Comparison of ENCODE assay signal across 20 mouse cellular contexts in genomic region chr13:45851156-45851555, GRCm38 (mm10).
"Had no signal": no experiment of that assay in that cellular context is flagged by ENCODE, and none has a peak within 500 bp of the region (broad histone marks: within the 10 kb centered on the region; RNA-seq: fewer than 3 reads in every experiment).

No protein-coding gene starts in this region.

- H3K4me3 ChIP-seq: intestine, embryonic 15.5 days; left cerebral cortex, adult 2 months; liver, embryonic 15.5 days; megakaryocyte, embryonic 14.5 days; midbrain, embryonic 10.5 days; neural tube, embryonic 12.5 days; neural tube, embryonic 15.5 days had no signal

- ATAC-seq: intestine, embryonic 15.5 days; lung, postnatal 0 days had no signal

- DNase-seq: kidney, adult 18-20 months; kidney, adult 9 months; kidney, postnatal 14 days; kidney, postnatal 4 days; layer of hippocampus, postnatal 36 days; lung, embryonic 14.5 days; midbrain, embryonic 14.5 days; right cerebral cortex, adult 18-20 months; right cerebral cortex, postnatal 14 days; right cerebral cortex, postnatal 4 days; thymus, postnatal 25 days had no signal

- H3K27ac ChIP-seq: intestine, embryonic 15.5 days; left cerebral cortex, adult 2 months; midbrain, embryonic 10.5 days; neural tube, embryonic 12.5 days; neural tube, embryonic 15.5 days; stomach, postnatal 0 days had no signal

- H3K4me2 ChIP-seq: intestine, embryonic 15.5 days; lung, embryonic 14.5 days; neural tube, embryonic 12.5 days; neural tube, embryonic 15.5 days had no signal

- H3K9ac ChIP-seq: intestine, embryonic 15.5 days; liver, embryonic 15.5 days; lung, embryonic 14.5 days; neural tube, embryonic 12.5 days; neural tube, embryonic 15.5 days had no signal

- H3K27me3 ChIP-seq: intestine, embryonic 15.5 days; liver, embryonic 15.5 days; megakaryocyte, embryonic 14.5 days; neural tube, embryonic 12.5 days; neural tube, embryonic 15.5 days had no signal

- H3K9me3 ChIP-seq: intestine, embryonic 15.5 days; liver, embryonic 15.5 days; megakaryocyte, embryonic 14.5 days; midbrain, embryonic 10.5 days; neural tube, embryonic 12.5 days; neural tube, embryonic 15.5 days had no signal

- H3K4me1 ChIP-seq: intestine, embryonic 15.5 days; midbrain, embryonic 10.5 days; neural tube, embryonic 12.5 days; neural tube, embryonic 15.5 days had no signal

- H3K36me3 ChIP-seq: intestine, embryonic 15.5 days; liver, embryonic 15.5 days; midbrain, embryonic 10.5 days; neural tube, embryonic 12.5 days; neural tube, embryonic 15.5 days had no signal
